Mouse (Mus musculus): ENCODE data around the gene Tll2. TPM values are rescaled to one million over a fixed set of nuclear protein-coding genes. Genes with fewer than 3 reads are reported as not detected.

Tll2 gene
- polyA plus RNA-seq (2015; fragmentation: Nextera tagmentation; extraction: Ambion mirVana), result not detected in 2 replicates

DNA sequence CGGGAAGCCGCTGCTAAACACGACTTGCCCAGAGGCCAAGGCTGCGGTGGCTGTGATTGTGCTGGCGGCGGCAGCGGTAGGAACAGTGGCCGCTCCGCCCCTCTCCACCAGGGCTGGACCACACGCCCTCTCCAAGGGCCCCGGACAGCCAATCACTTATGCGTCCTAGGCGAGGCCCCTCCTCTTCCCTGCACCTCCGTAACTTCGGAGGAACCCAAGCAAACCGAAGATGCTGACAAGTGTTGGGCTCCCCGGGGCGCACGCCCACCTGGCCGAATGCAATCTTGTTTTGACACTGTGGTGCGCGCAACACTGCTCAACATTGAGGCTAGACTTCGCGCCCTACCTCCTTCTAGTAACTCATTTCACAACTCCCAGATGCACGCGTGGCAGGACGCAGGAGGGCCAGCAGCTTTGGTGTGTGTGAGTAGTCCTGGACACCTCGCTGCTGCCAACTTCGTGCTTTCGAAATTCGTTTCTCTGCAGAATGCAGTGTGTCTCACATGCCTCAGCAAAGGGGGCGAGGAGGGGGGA, at the start of gene Tll2:
TSS of gene Tll2 (minus strand) at position 25 of the 534 bp plus-strand sequence.

DNA sequence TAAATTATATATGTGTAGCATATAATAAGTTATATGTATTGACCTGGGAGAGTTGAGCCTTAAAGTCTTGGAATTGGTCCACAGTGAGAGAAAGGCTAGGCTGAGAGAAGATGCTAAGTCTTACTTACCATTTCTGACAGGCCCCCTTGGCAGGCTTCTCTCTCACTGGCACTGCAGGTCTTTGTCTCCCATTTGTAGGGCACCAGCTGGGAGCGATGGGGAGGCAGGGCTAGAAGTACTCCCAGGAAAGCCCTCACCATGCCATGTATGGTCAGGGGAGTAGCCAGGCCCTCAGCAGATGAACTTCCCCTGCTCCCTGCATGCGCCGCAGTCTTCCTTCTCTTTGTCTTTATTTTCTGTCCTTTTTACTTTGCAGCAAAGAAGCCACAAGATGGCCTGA, 129.7 kb downstream of the Tll2 start, which contains the start of gene Opalin:
TSS of gene Opalin (minus strand) at position 208 of the 400 bp plus-strand sequence.

Other genes with a start within 250 kb of the Tll2 start
- gene Blnk, start 212.3 kb downstream of the Tll2 start, polyA plus RNA-seq (2015; fragmentation: Nextera tagmentation; extraction: Ambion mirVana), result 5.7 and 7.6 TPM in 2 replicates
- 0.22 and 0.57 TPM in 2 replicates for gene Dntt, start 177.6 kb downstream of the Tll2 start, polyA plus RNA-seq (2015; fragmentation: Nextera tagmentation; extraction: Ambion mirVana)
- not detected in 2 replicates for gene Opalin, start 129.7 kb downstream of the Tll2 start, polyA plus RNA-seq (2015; fragmentation: Nextera tagmentation; extraction: Ambion mirVana)
- 53.2 and 56.3 TPM in 2 replicates for gene Tm9sf3, start 57.2 kb upstream of the Tll2 start, polyA plus RNA-seq (2015; fragmentation: Nextera tagmentation; extraction: Ambion mirVana)
- 6.9 and 9.9 TPM in 2 replicates for gene Pik3ap1, start 178.3 kb upstream of the Tll2 start, polyA plus RNA-seq (2015; fragmentation: Nextera tagmentation; extraction: Ambion mirVana)